Mouse (Mus musculus) lung, embryonic 15.5 days (tissue): Measurements from ENCODE around the gene Milr1. TPM values are rescaled to one million over a fixed set of nuclear protein-coding genes. Genes with fewer than 3 reads are reported as not detected.
"Not testable (repeated sequence)": the region's sequence is repeated elsewhere in the genome, so short reads cannot be mapped to it uniquely, and the experiment has no call there.

ENCODE experiments used
- ATAC-seq: fragments of 200-750 bp; cut with Nextera tagmentation; 2 replicates; pipeline ENCODE4 v1.8.0; 2017; ENCODE audit warnings: moderate number of reproducible peaks, borderline replicate concordance; ENCODE audit not compliant: low FRiP score, low TSS enrichment; ENCODE audit errors: extremely low read depth
- H3K27ac ChIP-seq: fragments of 300-500 bp; sonication (generic); 2 replicates; pipeline ENCODE4 v1.5.1; 2015; ENCODE audit warnings: moderate library complexity, mild to moderate bottlenecking, inconsistent platforms
- H3K27me3 ChIP-seq: fragments of 300-500 bp; sonication (generic); 2 replicates; pipeline ENCODE4 v1.6.1; 2015; ENCODE audit warnings: inconsistent platforms
- H3K36me3 ChIP-seq: fragments of 300-500 bp; sonication (generic); 2 replicates; pipeline ENCODE4 v1.6.1; 2015; ENCODE audit warnings: inconsistent platforms
- H3K4me1 ChIP-seq: fragments of 300-500 bp; sonication (generic); 2 replicates; pipeline ENCODE4 v1.6.1; 2015; ENCODE audit warnings: inconsistent platforms
- H3K4me2 ChIP-seq: fragments of 300-500 bp; sonication (generic); 2 replicates; pipeline ENCODE4 v1.6.1; 2015; ENCODE audit warnings: inconsistent platforms, mild to moderate bottlenecking, moderate library complexity
- H3K4me3 ChIP-seq: fragments of 300-500 bp; sonication (generic); 2 replicates; pipeline ENCODE4 v1.5.1; 2015; ENCODE audit warnings: mild to moderate bottlenecking, inconsistent platforms
- H3K9ac ChIP-seq: fragments of 300-500 bp; sonication (generic); 2 replicates; pipeline ENCODE4 v1.6.1; 2015; ENCODE audit warnings: inconsistent platforms
- H3K9me3 ChIP-seq: fragments of 300-500 bp; sonication (generic); 2 replicates; pipeline ENCODE4 v1.6.1; 2016; ENCODE audit warnings: inconsistent platforms
- whole genome bisulfite sequencing: fragments of 180-500 bp; shearing (Covaris S2); methylation state at CpG from one replicate; pipeline ENCODE4 v1.1.7; 2015; 5-methylcytosine and 5-hydroxymethylcytosine counted together
- polyA plus RNA-seq: library from polyadenylated mRNA; unstranded; fragments of >200 nt; fragmentation: Nextera tagmentation; extraction: Ambion mirVana; gene quantifications from 2 replicates; pipeline ENCODE4 v1.2.1, GENCODE M21; 2015

Milr1 gene
- polyA plus RNA-seq, 1 experiment from 2014 or later = 2.4 TPM

GRCm38 (mm10) chr11:106716568-106716967 is 34.5 kb upstream of the Milr1 start:
- no peak for ATAC-seq
- Histone ChIP-seq H3K36me3 (no peaks in the 10 kb centered on the region), H3K27ac (no peak overlapping the region), H3K4me1 (no peaks in the 10 kb centered on the region), H3K4me3 (no peak overlapping the region), H3K9ac (no peak overlapping the region), H3K27me3 (no peaks in the 10 kb centered on the region), H3K4me2 (no peak overlapping the region), H3K9me3 (no peaks in the 10 kb centered on the region)
- WGBS = 73% methylated on average over 5 of the region's 5 CpGs

- Histone ChIP-seq H3K4me2 (no peak overlapping the region), H3K4me3 (no peak overlapping the region), H3K36me3 (no peaks in the 10 kb centered on the region), H3K27ac (no peak overlapping the region), H3K9me3 (no peaks in the 10 kb centered on the region), H3K27me3 (no peaks in the 10 kb centered on the region), H3K4me1 (0 out of 2 replicates have a peak, but pooled peaks cover 7% of the 10 kb centered on the region), H3K9ac (no peak overlapping the region)
- 86% methylated on average over 8 of the region's 8 CpGs for WGBS
- no peak for ATAC-seq
Observed at GRCm38 (mm10) chr11:106720379-106720778, 30.6 kb upstream of the Milr1 start.

GRCm38 (mm10) chr11:106722831-106723361 is 28.1 kb upstream of the Milr1 start:
- Histone ChIP-seq H3K9ac (no peak overlapping the region), H3K4me3 (no peak overlapping the region), H3K36me3 (no peaks in the 10 kb centered on the region), H3K4me1 (0 out of 2 replicates have a peak, but pooled peaks cover 7% of the 10 kb centered on the region), H3K27me3 (no peaks in the 10 kb centered on the region), H3K4me2 (no peak overlapping the region), H3K9me3 (no peaks in the 10 kb centered on the region), H3K27ac (no peak overlapping the region)
- WGBS = 9% methylated on average over 6 of the region's 7 CpGs
- peak; percentile 19; the same call in 1 of the 2 replicates for ATAC-seq

GRCm38 (mm10) chr11:106723611-106724125 is 27.4 kb upstream of the Milr1 start:
- ATAC-seq = no peak
- H3K9me3 ChIP-seq = no peaks in the 10 kb centered on the region
- no peak overlapping the region for H3K9ac ChIP-seq
- no peaks in the 10 kb centered on the region for H3K36me3 ChIP-seq
- no peak overlapping the region for H3K4me3 ChIP-seq
- no peak overlapping the region for H3K27ac ChIP-seq
- no peak overlapping the region for H3K4me2 ChIP-seq
- no peaks in the 10 kb centered on the region for H3K27me3 ChIP-seq
- 0 out of 2 replicates have a peak, but pooled peaks cover 7% of the 10 kb centered on the region for H3K4me1 ChIP-seq
- 67% methylated on average over 15 of the region's 15 CpGs for WGBS

- no peak overlapping the region for H3K4me3 ChIP-seq
- WGBS = 84% methylated on average over 10 of the region's 10 CpGs
- H3K4me2 ChIP-seq = no peak overlapping the region
- ATAC-seq = no peak
- H3K27me3 ChIP-seq = no peaks in the 10 kb centered on the region
- no peaks in the 10 kb centered on the region for H3K36me3 ChIP-seq
- H3K9ac ChIP-seq = no peak overlapping the region
- H3K9me3 ChIP-seq = no peaks in the 10 kb centered on the region
- H3K4me1 ChIP-seq = 0 out of 2 replicates have a peak, but pooled peaks cover 7% of the 10 kb centered on the region
- no peak overlapping the region for H3K27ac ChIP-seq
Observed at GRCm38 (mm10) chr11:106724176-106724915, 26.7 kb upstream of the Milr1 start.

- ATAC-seq, H3K27me3 ChIP-seq, H3K36me3 ChIP-seq, H3K9me3 ChIP-seq, H3K4me1 ChIP-seq, H3K9ac ChIP-seq, H3K4me2 ChIP-seq, H3K4me3 ChIP-seq, H3K27ac ChIP-seq: not testable (repeated sequence)
- 88% methylated on average over 9 of the region's 9 CpGs for WGBS
Observed at GRCm38 (mm10) chr11:106724916-106725235, 26.1 kb upstream of the Milr1 start.

GRCm38 (mm10) chr11:106727967-106728366 is 23.1 kb upstream of the Milr1 start:
- Histone ChIP-seq H3K4me1 (peaks cover 7% of the 10 kb centered on the region), H3K9me3 (no peaks in the 10 kb centered on the region), H3K9ac (no peak overlapping the region), H3K36me3 (no peaks in the 10 kb centered on the region), H3K27me3 (no peaks in the 10 kb centered on the region), H3K27ac (no peak overlapping the region), H3K4me2 (no peak overlapping the region), H3K4me3 (no peak overlapping the region)
- WGBS = 64% methylated on average over 5 of the region's 5 CpGs
- no peak for ATAC-seq

- no peak overlapping the region for H3K27ac ChIP-seq
Observed at GRCm38 (mm10) chr11:106728402-106729366, 22.3 kb upstream of the Milr1 start.

GRCm38 (mm10) chr11:106729656-106730055 is 21.4 kb upstream of the Milr1 start:
- Histone ChIP-seq H3K9ac (no peak overlapping the region), H3K27me3 (no peaks in the 10 kb centered on the region), H3K4me3 (no peak overlapping the region), H3K27ac (peak overlapping the region; percentile 75; the same call in 1 of the 2 replicates), H3K4me2 (no peak overlapping the region), H3K9me3 (no peaks in the 10 kb centered on the region), H3K4me1 (peaks cover 7% of the 10 kb centered on the region), H3K36me3 (no peaks in the 10 kb centered on the region)
- ATAC-seq = no peak
- 100% methylated on average over 1 of the region's 1 CpGs for WGBS

More at GRCm38 (mm10) chr11:106728402-106729366, 22.3 kb upstream of the Milr1 start:
- Histone ChIP-seq H3K9ac (no peak overlapping the region), H3K9me3 (no peaks in the 10 kb centered on the region), H3K4me3 (no peak overlapping the region), H3K36me3 (no peaks in the 10 kb centered on the region), H3K4me2 (no peak overlapping the region), H3K4me1 (peaks cover 7% of the 10 kb centered on the region), H3K27me3 (no peaks in the 10 kb centered on the region)
- no peak for ATAC-seq
- 64% methylated on average over 10 of the region's 10 CpGs for WGBS

- no peak overlapping the region for H3K9ac ChIP-seq
- whole genome bisulfite sequencing = 16% methylated on average over 4 of the region's 4 CpGs
- ATAC-seq = no peak; the same call in 1 of the 2 replicates
- no peaks in the 10 kb centered on the region for H3K27me3 ChIP-seq
- H3K4me1 ChIP-seq = peaks cover 7% of the 10 kb centered on the region
- H3K4me3 ChIP-seq = no peak overlapping the region
- no peaks in the 10 kb centered on the region for H3K36me3 ChIP-seq
- no peaks in the 10 kb centered on the region for H3K9me3 ChIP-seq
- no peak overlapping the region for H3K4me2 ChIP-seq
- peak overlapping the region; percentile 75 for H3K27ac ChIP-seq
Observed at GRCm38 (mm10) chr11:106730714-106731113, 20.3 kb upstream of the Milr1 start.

GRCm38 (mm10) chr11:106736614-106737013 is 14.4 kb upstream of the Milr1 start:
- Histone ChIP-seq H3K27me3 (no peaks in the 10 kb centered on the region), H3K27ac (peak overlapping the region; percentile 58), H3K4me3 (no peak overlapping the region), H3K4me2 (no peak overlapping the region), H3K4me1 (peaks cover 12% of the 10 kb centered on the region; the same call in 1 of the 2 replicates), H3K9me3 (no peaks in the 10 kb centered on the region), H3K9ac (no peak overlapping the region), H3K36me3 (no peaks in the 10 kb centered on the region)
- ATAC-seq = no peak
- WGBS = 72% methylated on average over 3 of the region's 3 CpGs
